28 mouse cellular contexts compared by ENCODE assay signal in the genomic region with DNA sequence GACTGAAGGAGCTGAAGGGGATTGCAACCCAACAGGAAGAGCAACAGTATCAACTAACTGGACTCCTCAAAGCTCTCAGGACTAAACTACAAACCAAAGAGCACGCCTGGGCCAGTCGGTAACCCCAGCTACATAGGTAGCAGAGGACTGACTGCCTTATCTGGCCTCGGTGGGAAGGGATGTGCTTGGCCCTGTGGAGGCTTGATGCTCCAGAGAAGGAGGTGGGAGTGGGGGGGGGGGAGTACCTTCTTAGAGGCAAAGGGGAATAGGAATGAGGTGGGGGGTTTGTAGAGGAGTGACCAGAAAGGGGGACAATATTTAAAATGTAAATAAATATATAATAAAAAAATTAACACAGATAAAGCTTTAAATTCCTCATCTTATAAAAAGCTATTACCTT.
"Had no signal": no experiment of that assay in that cellular context is flagged by ENCODE, and none has a peak within 500 bp of the region (broad histone marks: within the 10 kb centered on the region; RNA-seq: fewer than 3 reads in every experiment).

No protein-coding gene starts in this region.

- H3K9me3 ChIP-seq: embryonic facial prominence, embryonic 10.5 days; embryonic facial prominence, embryonic 12.5 days; embryonic facial prominence, embryonic 13.5 days; embryonic facial prominence, embryonic 15.5 days; forebrain, embryonic 10.5 days; forebrain, embryonic 12.5 days; forebrain, embryonic 13.5 days; forebrain, embryonic 15.5 days had no signal

- H3K9ac ChIP-seq: embryonic facial prominence, embryonic 12.5 days; embryonic facial prominence, embryonic 13.5 days; embryonic facial prominence, embryonic 15.5 days; forebrain, embryonic 12.5 days; forebrain, embryonic 13.5 days; forebrain, embryonic 15.5 days; forebrain, postnatal 0 days had no signal

- H3K4me3 ChIP-seq: embryonic facial prominence, embryonic 10.5 days; embryonic facial prominence, embryonic 12.5 days; embryonic facial prominence, embryonic 13.5 days; embryonic facial prominence, embryonic 15.5 days; erythroblast, embryonic 14.5 days; forebrain, embryonic 10.5 days; forebrain, embryonic 12.5 days; forebrain, embryonic 13.5 days; forebrain, embryonic 15.5 days; gastrocnemius, adult 2 months; heart, adult 2 months had no signal

- H3K36me3 ChIP-seq: forebrain, embryonic 12.5 days; forebrain, embryonic 15.5 days had no signal

- DNase-seq: cerebellum, adult 2 months; cerebellum, adult 8-10 months; cerebellum, adult 9-10 months; cerebellum, adult 9-11 months; cerebellum, postnatal 10 days; cerebellum, postnatal 14 days; cerebellum, postnatal 25 days; cerebellum, postnatal 36 days; embryo, embryonic 11 days; forebrain, postnatal 0 days; gastrocnemius, adult 2 months; gastrocnemius, postnatal 10 days; gastrocnemius, postnatal 14 days; gastrocnemius, postnatal 25 days; gastrocnemius, postnatal 36 days; heart, adult 18-20 months; heart, adult 2 months had no signal

- H3K4me1 ChIP-seq: embryonic facial prominence, embryonic 10.5 days; embryonic facial prominence, embryonic 12.5 days; embryonic facial prominence, embryonic 13.5 days; embryonic facial prominence, embryonic 15.5 days; forebrain, embryonic 12.5 days; forebrain, embryonic 13.5 days; forebrain, embryonic 15.5 days had no signal

- H3K4me2 ChIP-seq: embryonic facial prominence, embryonic 12.5 days; embryonic facial prominence, embryonic 13.5 days; embryonic facial prominence, embryonic 15.5 days; forebrain, embryonic 12.5 days; forebrain, embryonic 13.5 days; forebrain, embryonic 15.5 days had no signal

- H3K27ac ChIP-seq: embryonic facial prominence, embryonic 10.5 days; embryonic facial prominence, embryonic 12.5 days; embryonic facial prominence, embryonic 13.5 days; embryonic facial prominence, embryonic 15.5 days; forebrain, embryonic 10.5 days; forebrain, embryonic 12.5 days; forebrain, embryonic 13.5 days; forebrain, embryonic 15.5 days; gastrocnemius, adult 2 months; heart, adult 2 months had no signal

- H3K27me3 ChIP-seq: embryonic facial prominence, embryonic 12.5 days; embryonic facial prominence, embryonic 13.5 days; embryonic facial prominence, embryonic 15.5 days; forebrain, embryonic 12.5 days; forebrain, embryonic 13.5 days; forebrain, embryonic 15.5 days had no signal

- ATAC-seq: forebrain, embryonic 13.5 days; forebrain, embryonic 14.5 days; forebrain, embryonic 15.5 days; forebrain, embryonic 16.5 days; forebrain, postnatal 0 days had no signal
